Mouse (Mus musculus) midbrain, embryonic 12.5 days (tissue): ENCODE data around the gene Gnb1l. TPM values are rescaled to one million over a fixed set of nuclear protein-coding genes. Genes with fewer than 3 reads are reported as not detected.

Experiments used
- ATAC-seq: fragments of 200-750 bp; cut with Nextera tagmentation; 2 replicates; pipeline ENCODE4 v1.8.0; 2017; ENCODE audit warnings: low read depth, moderate TSS enrichment, moderate library complexity; ENCODE audit not compliant: low FRiP score
- H3K27ac ChIP-seq: fragments of 300-500 bp; sonication (generic); replicated peaks from 2 replicates; pipeline ENCODE4 v1.5.1; 2016; ENCODE audit warnings: mild to moderate bottlenecking
- H3K27me3 ChIP-seq: fragments of 300-500 bp; sonication (generic); 2 replicates; pipeline ENCODE4 v1.6.1; 2016; ENCODE audit warnings: mild to moderate bottlenecking
- H3K36me3 ChIP-seq: fragments of 300-500 bp; sonication (generic); 2 replicates; pipeline ENCODE4 v1.6.1; 2016
- H3K4me1 ChIP-seq: fragments of 300-500 bp; sonication (generic); 2 replicates; pipeline ENCODE4 v1.6.1; 2016
- H3K4me2 ChIP-seq: fragments of 300-500 bp; sonication (generic); replicated peaks from 2 replicates; pipeline ENCODE4 v1.6.1; 2016; ENCODE audit warnings: mild to moderate bottlenecking, moderate library complexity
- H3K4me3 ChIP-seq: fragments of 300-500 bp; sonication (generic); 2 replicates; pipeline ENCODE4 v1.5.1; 2016; ENCODE audit warnings: mild to moderate bottlenecking
- H3K9ac ChIP-seq: fragments of 300-500 bp; sonication (generic); replicated peaks from 2 replicates; pipeline ENCODE4 v1.6.1; 2016; ENCODE audit warnings: mild to moderate bottlenecking, moderate library complexity
- H3K9me3 ChIP-seq: fragments of 300-500 bp; sonication (generic); 2 replicates; pipeline ENCODE4 v1.6.1; 2016; ENCODE audit warnings: mild to moderate bottlenecking
- WGBS: fragments of 180-500 bp; shearing (Covaris S2); methylation state at CpG from one replicate; pipeline ENCODE4 v1.1.7; 2016; 5-methylcytosine and 5-hydroxymethylcytosine counted together
- polyA plus RNA-seq: library from polyadenylated mRNA; unstranded; fragments of >200 nt; fragmentation: Nextera tagmentation; extraction: Ambion mirVana; gene quantifications from 2 replicates; pipeline ENCODE4 v1.2.1, GENCODE M21; 2016

Gnb1l gene
- polyA plus RNA-seq, 1 experiment from 2014 or later = 11.0 TPM

DNA sequence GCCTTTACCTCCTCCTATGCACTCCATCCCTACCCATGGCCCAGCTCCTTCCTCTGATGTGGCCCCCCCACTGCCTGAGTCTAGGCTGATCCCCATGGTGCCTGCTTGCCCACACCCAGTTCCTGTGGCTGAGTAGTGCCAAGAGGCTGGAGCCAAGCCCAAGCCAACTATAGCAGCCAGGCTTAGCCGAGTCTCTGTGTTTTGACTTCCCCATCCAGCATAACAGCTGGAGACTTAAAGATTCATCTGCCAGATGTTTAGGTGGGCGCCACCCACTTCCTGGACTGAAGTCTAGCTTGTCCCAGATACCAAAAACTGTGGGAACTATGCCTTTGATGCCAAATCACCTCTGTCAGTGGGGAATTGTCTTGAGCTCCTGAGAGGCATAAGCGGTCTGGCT lies 34.2 kb upstream of the Gnb1l start:
- Histone ChIP-seq H3K27me3 (peaks cover 11% of the 10 kb centered on the region), H3K4me3 (no peak overlapping the region), H3K4me1 (peaks cover 28% of the 10 kb centered on the region), H3K9ac (no peak overlapping the region), H3K9me3 (no peaks in the 10 kb centered on the region), H3K4me2 (no peak overlapping the region), H3K36me3 (no peaks in the 10 kb centered on the region; the same call in 1 of the 2 replicates), H3K27ac (no peak overlapping the region)
- WGBS = 70% methylated on average over 3 of the region's 3 CpGs
- no peak for ATAC-seq

- peaks cover 8% of the 10 kb centered on the region; the same call in 1 of the 2 replicates for H3K4me1 ChIP-seq
- no peak overlapping the region for H3K4me3 ChIP-seq
- H3K9ac ChIP-seq = no peak overlapping the region
- H3K36me3 ChIP-seq = peaks cover 8% of the 10 kb centered on the region; the same call in 1 of the 2 replicates
- no peak overlapping the region for H3K4me2 ChIP-seq
- WGBS = 17% methylated on average over 1 of the region's 1 CpGs
- ATAC-seq = no peak
- no peaks in the 10 kb centered on the region for H3K9me3 ChIP-seq
- no peaks in the 10 kb centered on the region for H3K27me3 ChIP-seq
- no peak overlapping the region for H3K27ac ChIP-seq
These were observed 27.7 kb upstream of the Gnb1l start for GRCm38 (mm10) chr16:18470829-18471228.

GRCm38 (mm10) chr16:18471381-18471955 lies 27.0 kb upstream of the Gnb1l start:
- peaks cover 8% of the 10 kb centered on the region; the same call in 1 of the 2 replicates for H3K36me3 ChIP-seq
- no peak for ATAC-seq
- no peaks in the 10 kb centered on the region for H3K9me3 ChIP-seq
- no peak overlapping the region for H3K9ac ChIP-seq
- H3K4me2 ChIP-seq = no peak overlapping the region
- no peaks in the 10 kb centered on the region for H3K27me3 ChIP-seq
- no peak overlapping the region for H3K4me3 ChIP-seq
- H3K4me1 ChIP-seq = peaks cover 8% of the 10 kb centered on the region; the same call in 1 of the 2 replicates
- 78% methylated on average over 11 of the region's 11 CpGs for WGBS
- H3K27ac ChIP-seq = no peak overlapping the region

DNA sequence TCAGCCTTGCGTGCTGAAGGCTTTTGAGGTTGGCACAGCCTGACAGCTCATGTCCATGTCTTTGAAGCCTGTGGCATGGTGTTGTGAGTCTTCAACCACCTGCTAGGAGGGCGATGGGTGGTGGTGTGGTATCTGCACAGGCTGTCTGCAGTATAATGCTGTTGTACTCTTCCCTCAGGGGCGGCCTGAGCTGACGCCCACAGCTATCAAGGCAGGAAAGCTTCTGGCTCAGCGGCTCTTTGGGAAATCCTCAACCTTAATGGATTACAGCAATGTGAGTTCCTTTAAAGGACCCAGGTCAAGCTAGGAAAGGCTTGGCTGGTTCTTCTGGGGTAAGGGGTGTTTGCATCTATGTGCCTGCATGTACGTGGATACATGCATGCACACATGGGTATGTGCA lies 26.5 kb upstream of the Gnb1l start:
- no peak overlapping the region for H3K4me2 ChIP-seq
- no peak overlapping the region for H3K4me3 ChIP-seq
- no peak overlapping the region for H3K27ac ChIP-seq
- ATAC-seq = no peak
- H3K9me3 ChIP-seq = no peaks in the 10 kb centered on the region
- H3K27me3 ChIP-seq = no peaks in the 10 kb centered on the region
- no peak overlapping the region for H3K9ac ChIP-seq
- H3K36me3 ChIP-seq = peaks cover 8% of the 10 kb centered on the region; the same call in 1 of the 2 replicates
- WGBS = 87% methylated on average over 6 of the region's 6 CpGs
- H3K4me1 ChIP-seq = peaks cover 8% of the 10 kb centered on the region; the same call in 1 of the 2 replicates

- Histone ChIP-seq H3K9me3 (no peaks in the 10 kb centered on the region), H3K4me1 (peaks cover 8% of the 10 kb centered on the region; the same call in 1 of the 2 replicates), H3K27me3 (no peaks in the 10 kb centered on the region), H3K4me3 (no peak overlapping the region), H3K9ac (no peak overlapping the region), H3K27ac (no peak overlapping the region), H3K4me2 (no peak overlapping the region), H3K36me3 (peaks cover 8% of the 10 kb centered on the region; the same call in 1 of the 2 replicates)
- 66% methylated on average over 4 of the region's 4 CpGs for WGBS
- no peak for ATAC-seq
These were observed 26.1 kb upstream of the Gnb1l start for GRCm38 (mm10) chr16:18472416-18472815.

DNA sequence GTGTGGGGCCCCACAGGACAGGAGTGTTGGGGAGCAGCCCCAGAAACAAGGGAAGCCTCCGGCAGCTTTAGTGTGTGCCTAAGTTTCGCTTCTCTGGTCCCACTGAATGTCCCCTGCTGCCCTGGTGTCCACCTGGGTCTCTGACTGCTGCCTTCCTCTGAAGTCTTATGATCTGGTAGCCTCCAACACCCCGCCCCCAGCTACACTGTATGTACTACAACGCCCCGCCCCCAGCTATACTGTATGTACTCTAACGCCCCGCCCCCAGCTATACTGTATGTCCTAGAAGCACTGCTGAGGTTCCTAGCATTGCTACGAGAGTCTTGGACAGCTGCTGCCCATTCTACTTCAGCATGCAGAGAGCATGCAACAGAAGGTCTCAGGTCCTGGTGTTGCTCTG lies 25.5 kb upstream of the Gnb1l start:
- Histone ChIP-seq H3K27me3 (no peaks in the 10 kb centered on the region), H3K4me1 (peaks cover 8% of the 10 kb centered on the region; the same call in 1 of the 2 replicates), H3K9me3 (no peaks in the 10 kb centered on the region), H3K4me3 (no peak overlapping the region), H3K9ac (no peak overlapping the region), H3K4me2 (no peak overlapping the region), H3K27ac (no peak overlapping the region), H3K36me3 (peaks cover 8% of the 10 kb centered on the region; the same call in 1 of the 2 replicates)
- 92% methylated on average over 8 of the region's 8 CpGs for WGBS
- no peak for ATAC-seq

DNA sequence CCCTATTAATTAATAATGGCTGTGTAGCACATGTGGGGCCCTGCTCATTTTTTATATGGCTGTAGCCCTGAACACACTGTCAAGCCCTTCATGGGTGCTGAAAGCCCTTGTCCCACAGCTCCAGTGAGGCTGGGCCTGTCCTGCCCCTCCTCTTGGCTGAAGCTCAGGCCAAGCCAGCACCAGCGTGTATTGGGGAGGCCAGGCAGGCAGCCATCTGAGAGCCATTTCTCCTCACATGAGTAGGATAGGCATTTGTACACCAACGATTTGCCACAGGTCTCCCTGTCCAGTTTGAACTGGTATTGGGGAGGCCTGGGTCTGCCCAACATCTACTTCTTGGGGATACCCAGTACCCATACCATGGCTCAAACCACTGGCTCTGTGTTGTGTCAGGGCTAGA lies 24.5 kb upstream of the Gnb1l start:
- Histone ChIP-seq H3K9ac (no peak overlapping the region), H3K4me3 (no peak overlapping the region), H3K27me3 (no peaks in the 10 kb centered on the region), H3K4me2 (no peak overlapping the region), H3K9me3 (no peaks in the 10 kb centered on the region), H3K4me1 (peaks cover 8% of the 10 kb centered on the region; the same call in 1 of the 2 replicates), H3K36me3 (peaks cover 8% of the 10 kb centered on the region; the same call in 1 of the 2 replicates), H3K27ac (no peak overlapping the region)
- WGBS = 93% methylated on average over 2 of the region's 2 CpGs
- no peak for ATAC-seq

DNA sequence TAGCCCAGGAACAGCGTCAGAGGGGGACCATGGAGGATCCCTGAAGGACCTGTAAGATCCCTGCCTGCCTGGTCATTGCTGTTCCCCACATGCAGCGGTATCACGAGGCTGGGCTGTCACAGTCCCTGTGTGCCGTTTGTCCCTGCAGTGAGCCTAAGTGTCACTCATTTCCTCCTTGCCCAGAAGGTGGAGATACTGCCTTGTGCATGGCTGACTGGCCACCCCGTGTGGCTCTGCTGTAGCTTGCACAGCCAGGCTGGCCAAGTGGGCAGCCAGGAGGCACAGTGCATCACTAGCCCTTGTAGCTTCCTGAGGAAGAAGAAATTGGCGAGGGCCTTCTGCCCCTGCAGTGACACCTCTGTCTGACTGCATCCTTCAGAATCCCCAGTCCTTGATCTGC lies 20.5 kb upstream of the Gnb1l start:
- H3K4me3 ChIP-seq = no peak overlapping the region
- no peak overlapping the region for H3K9ac ChIP-seq
- H3K9me3 ChIP-seq = no peaks in the 10 kb centered on the region
- H3K36me3 ChIP-seq = 0 out of 2 replicates have a peak, but pooled peaks cover 4% of the 10 kb centered on the region
- WGBS = 74% methylated on average over 6 of the region's 6 CpGs
- H3K27ac ChIP-seq = no peak overlapping the region
- no peak overlapping the region for H3K4me2 ChIP-seq
- peaks cover 9% of the 10 kb centered on the region; the same call in 1 of the 2 replicates for H3K4me1 ChIP-seq
- H3K27me3 ChIP-seq = peaks cover 17% of the 10 kb centered on the region
- ATAC-seq = no peak

- 26% methylated on average over 7 of the region's 7 CpGs for WGBS
- H3K27me3 ChIP-seq = peaks cover 20% of the 10 kb centered on the region
- no peak overlapping the region for H3K9ac ChIP-seq
- H3K27ac ChIP-seq = no peak overlapping the region
- H3K9me3 ChIP-seq = no peaks in the 10 kb centered on the region
- H3K4me3 ChIP-seq = no peak overlapping the region
- peaks cover 19% of the 10 kb centered on the region for H3K4me1 ChIP-seq
- 0 out of 2 replicates have a peak, but pooled peaks cover 1% of the 10 kb centered on the region for H3K36me3 ChIP-seq
- H3K4me2 ChIP-seq = no peak overlapping the region
- ATAC-seq = no peak
These were observed 18.8 kb upstream of the Gnb1l start for GRCm38 (mm10) chr16:18479667-18480066.

DNA sequence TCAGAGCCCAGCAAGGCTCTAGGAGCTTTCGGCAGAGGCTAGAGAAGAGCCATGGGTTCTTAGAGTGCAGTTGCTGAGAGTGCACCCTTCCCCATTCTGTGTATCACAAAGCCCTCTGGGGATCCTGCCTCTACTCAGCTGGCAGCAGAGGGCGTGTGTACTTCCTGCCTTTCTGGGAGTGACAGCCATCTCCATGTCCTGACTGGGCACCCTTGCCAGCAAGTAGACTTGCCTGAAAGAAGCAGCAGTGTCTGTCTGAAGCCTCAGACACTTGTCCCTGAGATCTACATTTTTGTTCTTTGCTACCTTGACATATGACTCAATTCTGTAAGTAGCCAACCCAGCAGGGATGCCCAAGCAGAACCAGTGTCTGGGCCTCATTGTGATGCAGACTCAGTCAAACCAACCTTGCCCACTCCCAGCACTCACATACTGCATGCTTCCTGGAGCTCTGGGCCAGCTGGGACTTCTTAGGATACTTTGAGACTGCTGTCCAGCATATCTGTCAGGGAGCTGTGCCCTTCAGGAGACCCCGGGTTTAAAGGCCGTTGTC lies 17.5 kb upstream of the Gnb1l start:
- Histone ChIP-seq H3K4me1 (peaks cover 25% of the 10 kb centered on the region), H3K27me3 (peaks cover 20% of the 10 kb centered on the region), H3K9ac (no peak overlapping the region), H3K9me3 (no peaks in the 10 kb centered on the region), H3K36me3 (no peaks in the 10 kb centered on the region), H3K4me3 (no peak overlapping the region), H3K27ac (no peak overlapping the region), H3K4me2 (no peak overlapping the region)
- ATAC-seq = no peak
- 57% methylated on average over 4 of the region's 4 CpGs for WGBS

GRCm38 (mm10) chr16:18482431-18482830 lies 16.1 kb upstream of the Gnb1l start:
- H3K4me3 ChIP-seq = no peak overlapping the region
- H3K9me3 ChIP-seq = no peaks in the 10 kb centered on the region
- no peak overlapping the region for H3K9ac ChIP-seq
- H3K36me3 ChIP-seq = no peaks in the 10 kb centered on the region
- ATAC-seq = no peak
- H3K27me3 ChIP-seq = peaks cover 20% of the 10 kb centered on the region
- peaks cover 25% of the 10 kb centered on the region for H3K4me1 ChIP-seq
- no peak overlapping the region for H3K4me2 ChIP-seq
- 94% methylated on average over 3 of the region's 3 CpGs for WGBS
- no peak overlapping the region for H3K27ac ChIP-seq

DNA sequence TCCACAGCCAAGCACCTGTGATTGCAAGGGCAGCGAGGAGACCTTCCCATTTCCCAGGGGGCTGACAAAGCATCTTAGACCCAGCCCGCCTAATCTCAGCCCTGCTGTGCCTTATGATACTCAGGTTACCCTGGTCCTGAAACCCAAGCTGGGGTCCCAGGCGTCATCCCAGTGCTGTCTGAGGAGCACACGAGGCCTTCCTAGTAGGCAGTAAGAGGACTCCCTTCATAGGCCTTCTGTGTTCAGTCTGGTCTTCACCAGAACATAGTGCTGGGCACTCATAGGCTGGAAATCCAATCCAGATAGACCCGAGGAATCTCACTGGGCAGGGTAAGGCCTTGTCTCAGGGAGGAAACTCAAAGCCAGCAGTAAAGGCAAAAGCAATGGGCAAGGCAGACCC lies 14.7 kb upstream of the Gnb1l start:
- ATAC-seq = no peak
- H3K27ac ChIP-seq = no peak overlapping the region
- peaks cover 20% of the 10 kb centered on the region for H3K27me3 ChIP-seq

More for the DNA sequence above, 14.7 kb upstream of the Gnb1l start:
- Histone ChIP-seq H3K36me3 (no peaks in the 10 kb centered on the region), H3K4me1 (peaks cover 25% of the 10 kb centered on the region), H3K4me3 (no peak overlapping the region), H3K4me2 (no peak overlapping the region), H3K9me3 (no peaks in the 10 kb centered on the region), H3K9ac (no peak overlapping the region)
- 56% methylated on average over 5 of the region's 5 CpGs for WGBS
